Mouse (Mus musculus): ENCODE results near the gene Zfyve16.

- TF ChIP-seq GATA1 (IDR thresholded peaks at IDR 0.05; ENCODE audit: low read length): no peak
- no peak for TF ChIP-seq TAL1 (IDR thresholded peaks at IDR 0.05; ENCODE audit: low read length)
Measured at GRCm38 (mm10) chr13:92490817-92491216, 39.9 kb downstream of the Zfyve16 start.
